Mouse (Mus musculus): Measurements from ENCODE around the gene Ak8.

- TF ChIP-seq CTCF (IDR thresholded peaks at IDR 0.05; ENCODE audit: borderline replicate concordance, extremely low read depth, insufficient read depth, insufficient read length), result no peak
- TF ChIP-seq POLR2A (IDR thresholded peaks at IDR 0.05; ENCODE audit: borderline replicate concordance, extremely low read depth, insufficient read depth, insufficient read length, poor library complexity, severe bottlenecking), result no peak
These were observed 110.5 kb downstream of the Ak8 start for GRCm38 (mm10) chr2:28810260-28811013.
